Mouse (Mus musculus) stomach, adult 2 months (tissue): Measurements from ENCODE around the gene Fgb. TPM values are rescaled to one million over a fixed set of nuclear protein-coding genes. Genes with fewer than 3 reads are reported as not detected.

Experiments
- polyA plus RNA-seq: library from polyadenylated mRNA; depleted of rRNA; stranded (reverse); fragments of >200 nt; gene quantifications from 2 replicates; pipeline ENCODE4 v1.2.3, GENCODE M21; 2012; rRNA removed

Gene Fgb
- polyA plus RNA-seq = not detected in 2 replicates

DNA sequence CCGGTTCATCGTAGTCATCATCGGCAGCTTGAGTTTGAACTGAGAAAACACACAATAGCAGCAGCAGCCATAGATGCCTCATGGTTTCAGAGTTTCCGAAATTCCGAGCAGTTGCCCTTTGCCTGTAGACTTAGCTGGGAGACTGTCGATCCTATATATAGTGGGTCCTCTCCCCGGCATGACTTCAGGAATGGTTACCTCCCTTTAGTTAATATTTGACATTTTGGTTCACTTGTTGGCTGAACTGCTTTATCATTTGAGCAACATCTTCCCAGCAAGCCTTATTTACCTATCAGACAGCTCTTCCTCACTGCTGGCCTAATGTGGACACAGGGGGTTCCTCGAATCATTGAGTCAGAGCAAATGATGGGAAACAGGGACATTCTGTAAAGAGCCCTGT is at the start of gene Fgb:
Gene Fgb (minus strand): TSS at position 184 of the 400 bp plus-strand sequence.

GRCm38 (mm10) chr3:83055281-83056038 is 5.8 kb upstream of the Fgb start, which contains the start of gene Plrg1:
Gene Plrg1 (plus strand): TSS chr3:83055522.

GRCm38 (mm10) chr3:83025475-83026301 is 24.0 kb downstream of the Fgb start, which contains the start of gene Fga:
Gene Fga (plus strand): TSS chr3:83026076.

GRCm38 (mm10) chr3:83007557-83007956 is 42.1 kb downstream of the Fgb start, which contains the start of gene Fgg:
Gene Fgg (plus strand): TSS chr3:83007724.

Other genes with a start within 250 kb of the Fgb start
- not detected in 2 replicates for gene Rbm46, start 173.4 kb downstream of the Fgb start, polyA plus RNA-seq
- not detected in 2 replicates for gene Lrat, start 145.9 kb downstream of the Fgb start, polyA plus RNA-seq
- 0.21 TPM in 1 of 2 replicates, not detected in the other for gene Fgg, start 42.1 kb downstream of the Fgb start, polyA plus RNA-seq
- 0.06 TPM in 1 of 2 replicates, not detected in the other for gene Fga, start 23.8 kb downstream of the Fgb start, polyA plus RNA-seq
- 5.8 and 6.6 TPM in 2 replicates for gene Plrg1, start 5.7 kb upstream of the Fgb start, polyA plus RNA-seq
- gene Dchs2, start 78.1 kb upstream of the Fgb start, polyA plus RNA-seq = 0.04 and 0.10 TPM in 2 replicates